Mouse (Mus musculus): Measurements from ENCODE around the gene Zfp14. TPM values are rescaled to one million over a fixed set of nuclear protein-coding genes. Genes with fewer than 3 reads are reported as not detected.

Gene Zfp14
- total RNA-seq, 2 experiments from 2014 or later = 3.0 TPM

- no peak for DNase-seq (ENCODE audit: low spot score in 2 of 2)
Observed at GRCm38 (mm10) chr7:30030677-30031076, 20.5 kb downstream of the Zfp14 start.

DNA sequence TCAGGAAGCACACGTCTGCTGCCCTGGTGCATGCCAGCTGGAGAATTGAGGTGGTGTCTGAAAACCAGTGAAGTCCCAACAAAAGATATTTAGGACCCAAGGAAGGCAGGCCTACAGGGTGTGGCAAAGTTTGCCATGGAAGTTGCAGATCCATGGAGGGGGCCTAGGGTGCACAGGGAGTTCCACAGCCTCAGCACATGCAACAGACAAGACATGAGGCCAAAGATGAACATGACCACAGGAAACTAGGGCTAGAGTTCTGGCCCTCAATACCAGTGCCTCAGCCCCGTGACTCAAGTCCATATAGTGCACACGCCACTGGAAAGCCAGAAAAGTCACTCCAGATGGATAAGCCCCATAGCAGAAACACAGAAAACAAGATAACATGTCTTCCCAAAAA lies 22.6 kb downstream of the Zfp14 start:
- DNase-seq (ENCODE audit: low spot score in 2 of 2) = no peak

- no peak for DNase-seq (ENCODE audit: low spot score in 2 of 2)
Observed at GRCm38 (mm10) chr7:30027331-30027730, 23.8 kb downstream of the Zfp14 start.

- DNase-seq (ENCODE audit: low spot score in 2 of 2) = no peak
Observed at GRCm38 (mm10) chr7:30025358-30025757, 25.8 kb downstream of the Zfp14 start.

DNA sequence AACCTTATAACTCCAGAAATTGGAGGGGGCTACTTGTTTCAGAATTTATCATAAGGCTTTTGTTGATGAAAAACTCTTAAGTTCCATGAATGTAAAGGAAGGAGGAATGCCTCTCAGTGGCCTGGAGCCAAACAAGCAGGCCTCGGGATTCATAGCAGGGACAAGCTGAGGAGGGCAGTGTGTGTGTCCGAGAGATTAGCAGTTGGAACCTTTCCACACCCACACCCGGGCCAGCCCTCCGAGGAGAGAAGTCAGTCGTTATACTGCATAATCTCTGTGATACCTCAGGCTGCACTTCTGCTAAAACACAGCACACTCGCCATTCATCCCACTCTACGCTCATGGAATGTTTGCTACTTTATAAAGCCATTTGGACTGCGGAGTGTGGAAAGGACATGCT lies 27.4 kb downstream of the Zfp14 start:
- no peak for DNase-seq (ENCODE audit: low spot score in 2 of 2)

GRCm38 (mm10) chr7:30023324-30023723 lies 27.9 kb downstream of the Zfp14 start:
- DNase-seq (ENCODE audit: low spot score in 2 of 2) = no peak

DNA sequence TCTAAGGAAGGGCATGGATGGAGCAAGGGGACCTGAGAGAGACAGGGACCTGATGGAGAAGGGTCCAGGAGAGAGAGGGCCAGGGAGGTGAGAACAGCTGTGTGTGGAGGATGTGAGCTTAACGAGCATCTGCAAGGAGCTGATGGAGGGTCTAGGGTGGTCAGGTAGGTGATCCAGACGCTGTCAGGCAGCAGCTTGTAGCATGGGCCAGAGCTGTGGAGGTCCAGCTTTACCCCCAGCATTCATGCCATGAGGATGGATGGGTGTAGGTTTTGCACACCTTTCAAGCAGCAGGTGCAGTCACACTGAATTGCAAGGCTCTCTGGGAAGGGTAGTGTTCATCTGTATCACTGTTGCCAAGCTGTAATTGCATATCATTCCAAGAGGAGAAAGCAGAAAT lies 31.6 kb downstream of the Zfp14 start:
- no peak for DNase-seq (ENCODE audit: low spot score in 2 of 2)

GRCm38 (mm10) chr7:30017226-30017625 lies 34.0 kb downstream of the Zfp14 start:
- DNase-seq (ENCODE audit: low spot score in 2 of 2) = no peak

GRCm38 (mm10) chr7:30012956-30013363 lies 38.2 kb downstream of the Zfp14 start:
- peak in 1 of 2 experiments; percentile 16 for DNase-seq (ENCODE audit: low spot score in 2 of 2)

- no peak for DNase-seq (ENCODE audit: low spot score in 2 of 2)
Observed at GRCm38 (mm10) chr7:30010551-30011195, 40.5 kb downstream of the Zfp14 start.

DNA sequence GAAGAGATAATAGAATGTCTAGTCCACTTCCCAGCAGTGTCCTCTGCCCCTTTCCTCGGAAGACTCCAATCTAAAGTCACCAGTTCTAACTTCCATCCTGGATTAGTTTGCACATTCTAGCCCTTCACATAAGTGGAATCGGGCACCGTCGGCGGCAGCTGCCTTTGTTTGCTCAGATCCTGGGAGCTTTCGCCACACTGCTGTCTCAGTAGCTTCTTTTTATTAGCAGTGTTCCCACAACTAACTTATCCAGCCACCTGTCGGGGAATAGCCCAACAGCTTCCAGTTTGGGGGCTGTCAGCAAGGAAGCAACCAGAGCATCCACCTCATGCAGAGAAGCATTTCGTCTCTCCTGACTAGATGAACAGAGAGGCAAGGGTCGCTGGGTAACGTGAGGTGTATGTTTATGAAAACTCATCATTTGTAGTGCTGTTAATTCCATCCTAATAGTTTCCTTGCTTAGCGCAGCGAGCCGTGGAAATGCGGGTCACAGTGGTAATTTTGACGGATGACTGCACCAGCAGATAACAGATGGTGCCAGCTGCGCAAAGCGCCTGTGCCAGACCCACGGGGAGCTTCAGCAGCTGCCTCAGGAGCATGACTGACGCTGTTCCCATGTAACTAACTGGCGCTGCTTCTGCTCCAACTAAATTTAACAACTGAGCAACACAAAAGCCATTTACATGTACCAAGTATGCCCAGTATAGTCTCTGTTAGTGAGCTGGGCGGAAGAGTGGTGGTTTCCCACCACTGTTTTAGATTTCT lies 41.7 kb downstream of the Zfp14 start:
- no peak for DNase-seq (ENCODE audit: low spot score in 2 of 2)

DNA sequence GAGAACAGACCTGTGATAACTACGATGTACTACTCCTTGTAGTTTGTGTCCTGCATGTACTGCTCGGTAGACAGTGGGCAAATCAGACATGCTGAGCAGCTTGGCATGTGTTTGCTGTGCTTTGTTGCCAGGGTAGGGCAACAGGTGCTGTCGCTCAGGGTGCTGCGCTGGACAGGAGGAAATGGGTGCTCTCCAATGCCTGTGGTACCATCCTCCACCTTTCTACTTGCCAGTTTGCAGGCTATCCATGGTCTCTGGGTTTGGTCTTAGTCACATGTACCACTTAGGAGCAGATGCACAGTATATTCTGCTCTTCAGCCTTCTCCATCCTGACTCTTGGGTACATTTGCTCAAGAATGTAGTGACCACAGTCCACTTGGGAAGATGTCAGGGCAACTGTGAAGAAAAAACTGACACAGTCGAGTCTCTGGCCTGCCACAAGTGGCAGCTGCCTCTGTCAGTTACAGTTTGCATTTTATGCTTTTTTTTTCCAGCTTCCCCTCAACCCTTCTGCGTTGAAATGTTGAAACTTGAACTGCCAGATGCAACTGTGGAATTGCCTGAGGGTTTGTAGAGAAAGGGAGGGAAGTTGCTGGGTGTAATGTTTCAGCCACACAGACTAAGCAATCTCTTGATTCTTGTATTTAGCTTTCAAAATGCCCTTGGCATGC lies 43.0 kb downstream of the Zfp14 start:
- DNase-seq (ENCODE audit: low spot score in 2 of 2) = no peak

DNA sequence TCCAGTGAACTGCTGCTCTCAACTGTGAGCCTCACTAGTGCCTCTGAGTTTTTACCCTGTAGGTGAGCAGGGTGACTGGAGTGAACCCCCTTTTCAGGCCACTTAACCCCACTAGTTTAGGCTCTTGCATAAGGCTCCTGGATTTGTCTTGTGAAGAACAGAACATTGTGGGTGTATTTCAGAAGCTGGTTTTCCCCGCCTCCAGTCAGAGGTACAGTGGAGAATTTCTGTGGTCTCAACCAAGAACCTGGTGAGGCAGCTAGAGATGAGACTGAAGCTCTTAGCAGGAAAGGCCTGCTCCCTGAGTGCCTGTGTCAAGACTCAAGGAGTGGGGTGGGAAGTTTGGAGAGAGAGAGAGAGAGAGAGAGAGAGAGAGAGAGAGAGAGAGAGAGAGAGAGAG lies 43.6 kb downstream of the Zfp14 start:
- DNase-seq (ENCODE audit: low spot score in 2 of 2) = no peak

- no peak for DNase-seq (ENCODE audit: low spot score in 2 of 2)
Observed at GRCm38 (mm10) chr7:30000601-30001000, 50.6 kb downstream of the Zfp14 start.

- DNase-seq (ENCODE audit: low spot score in 2 of 2) = no peak
Observed at GRCm38 (mm10) chr7:29995134-29995533, 56.0 kb downstream of the Zfp14 start.

DNA sequence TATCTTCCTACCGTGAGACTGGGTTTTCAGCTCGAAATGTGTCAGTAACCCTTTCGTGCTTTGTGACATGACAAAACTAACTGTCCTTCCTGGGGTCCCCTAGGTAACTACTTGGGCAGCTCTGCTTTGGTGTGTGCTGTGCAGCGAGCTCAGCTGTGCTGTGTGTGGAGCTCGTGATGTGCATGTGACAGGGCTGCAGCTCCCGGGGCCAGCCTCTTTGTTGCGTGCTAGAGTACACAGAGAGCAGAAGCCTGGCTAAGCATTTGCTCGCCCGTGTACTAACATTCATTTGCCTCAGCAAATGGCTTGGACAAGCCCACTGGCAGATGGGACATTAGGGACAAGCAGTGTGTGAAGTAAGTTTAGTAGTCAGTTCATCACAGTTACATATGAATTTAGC lies 57.8 kb downstream of the Zfp14 start:
- no peak for DNase-seq (ENCODE audit: low spot score in 2 of 2)

- no peak for DNase-seq (ENCODE audit: low spot score in 2 of 2)
Observed at GRCm38 (mm10) chr7:29992698-29993097, 58.5 kb downstream of the Zfp14 start.

GRCm38 (mm10) chr7:29989031-29989430 lies 62.1 kb downstream of the Zfp14 start:
- no peak for DNase-seq (ENCODE audit: low spot score in 2 of 2)

- no peak for DNase-seq (ENCODE audit: low spot score in 2 of 2)
Observed at GRCm38 (mm10) chr7:29987551-29987950, 63.6 kb downstream of the Zfp14 start.

Measured in adrenal gland, adult 18-20 months (tissue).